ENCODE assay signal across 20 mouse cellular contexts in genomic region chr8:123329961-123330360, GRCm38 (mm10).
"Had no signal": no experiment of that assay in that cellular context is flagged by ENCODE, and none has a peak within 500 bp of the region (broad histone marks: within the 10 kb centered on the region; RNA-seq: fewer than 3 reads in every experiment).

No protein-coding gene starts in this region.

- H3K4me3 ChIP-seq: heart, adult 2 months; heart, embryonic 13.5 days; heart, embryonic 15.5 days; hindbrain, embryonic 13.5 days; hindbrain, embryonic 15.5 days; limb, embryonic 13.5 days; limb, embryonic 15.5 days had no signal

- H3K4me2 ChIP-seq: heart, embryonic 11.5 days; heart, embryonic 13.5 days; heart, embryonic 15.5 days; hindbrain, embryonic 13.5 days; hindbrain, embryonic 15.5 days; limb, embryonic 13.5 days; limb, embryonic 15.5 days had no signal

- H3K27ac ChIP-seq: heart, adult 2 months; heart, embryonic 13.5 days; heart, embryonic 15.5 days; hindbrain, embryonic 13.5 days; hindbrain, embryonic 15.5 days; limb, embryonic 13.5 days; limb, embryonic 15.5 days; liver, embryonic 14.5 days had no signal

- ATAC-seq: forebrain, postnatal 0 days; hindbrain, postnatal 0 days had no signal

- H3K36me3 ChIP-seq: heart, embryonic 13.5 days; heart, embryonic 15.5 days; hindbrain, embryonic 13.5 days; hindbrain, embryonic 15.5 days; limb, embryonic 13.5 days; limb, embryonic 15.5 days had no signal

- H3K9me3 ChIP-seq: heart, embryonic 13.5 days; heart, embryonic 15.5 days; hindbrain, embryonic 13.5 days; hindbrain, embryonic 15.5 days; limb, embryonic 13.5 days; limb, embryonic 15.5 days had no signal

- H3K27me3 ChIP-seq: hindbrain, embryonic 15.5 days had no signal

- H3K9ac ChIP-seq: forebrain, postnatal 0 days; heart, embryonic 13.5 days; heart, embryonic 15.5 days; hindbrain, embryonic 13.5 days; hindbrain, embryonic 15.5 days; limb, embryonic 13.5 days; limb, embryonic 15.5 days; liver, embryonic 14.5 days had no signal

- DNase-seq: forebrain, postnatal 0 days; gastrocnemius, postnatal 14 days; gastrocnemius, postnatal 36 days; heart, adult 11 months; heart, adult 2 months; heart, postnatal 14 days; heart, postnatal 36 days; kidney, postnatal 14 days; layer of hippocampus, adult 9-11 months; layer of hippocampus, postnatal 36 days; left cerebral cortex, postnatal 4 days had no signal
